Mouse (Mus musculus): ENCODE results near the gene Dmrtc1a. TPM values are rescaled to one million over a fixed set of nuclear protein-coding genes. Genes with fewer than 3 reads are reported as not detected.
"Not testable (repeated sequence)": the region's sequence is repeated elsewhere in the genome, so short reads cannot be mapped to it uniquely, and the experiment has no call there.

Gene Dmrtc1a
- total RNA-seq (2021): 1 to 10 TPM; 1.2 to 1.3 TPM

GRCm38 (mm10) chrX:102908587-102908986, at the start of gene Dmrtc1a, which contains the start of gene 1700011M02Rik:
Dmrtc1a (minus strand) TSS chrX:102908687.
1700011M02Rik (plus strand) TSS chrX:102908905.
- intact Hi-C loops (cut with DNase I); DNase-seq: not testable (repeated sequence)

- not testable (repeated sequence) for DNase-seq
- intact Hi-C loops (cut with DNase I): loop anchor here (10.0 kb wide), 2 partner anchors 165 to 235 kb away; partner anchors contain the start of gene Nap1l2
These were observed 41.6 kb upstream of the Dmrtc1a start for GRCm38 (mm10) chrX:102950136-102950535.

GRCm38 (mm10) chrX:102936743-102937142, 28.3 kb upstream of the Dmrtc1a start:
- no peak for DNase-seq
- intact Hi-C loops (cut with DNase I): no loop called here

- no peak for DNase-seq
These were observed 25.9 kb upstream of the Dmrtc1a start for GRCm38 (mm10) chrX:102934395-102934764.

GRCm38 (mm10) chrX:102933571-102934394, 25.3 kb upstream of the Dmrtc1a start:
- intact Hi-C loops (cut with DNase I): no loop called here
- peak; percentile 58 for DNase-seq

More at GRCm38 (mm10) chrX:102934395-102934764, 25.9 kb upstream of the Dmrtc1a start:
- intact Hi-C loops (cut with DNase I): no loop called here

- no peak for DNase-seq
- intact Hi-C loops (cut with DNase I): no loop called here
These were observed 24.6 kb upstream of the Dmrtc1a start for GRCm38 (mm10) chrX:102932992-102933570.

GRCm38 (mm10) chrX:102928072-102928471, 19.6 kb upstream of the Dmrtc1a start, which contains the start of gene 1700018G05Rik:
1700018G05Rik (plus strand) TSS chrX:102928372.
- intact Hi-C loops (cut with DNase I); DNase-seq: not testable (repeated sequence)

- intact Hi-C loops (cut with DNase I): not testable (repeated sequence)
- peak; percentile 32 for DNase-seq
These were observed 18.2 kb upstream of the Dmrtc1a start for GRCm38 (mm10) chrX:102926707-102927106.

- intact Hi-C loops (cut with DNase I): not testable (repeated sequence)
These were observed 6.3 kb upstream of the Dmrtc1a start for GRCm38 (mm10) chrX:102914823-102915222.

GRCm38 (mm10) chrX:102867871-102868270, 40.6 kb downstream of the Dmrtc1a start, which contains the start of gene 1700031F05Rik:
1700031F05Rik (minus strand) TSS chrX:102867971.
- no peak for DNase-seq
- intact Hi-C loops (cut with DNase I): no loop called here

More at GRCm38 (mm10) chrX:102914823-102915222, 6.3 kb upstream of the Dmrtc1a start:
- not testable (repeated sequence) for DNase-seq

GRCm38 (mm10) chrX:102854516-102854915, 54.0 kb downstream of the Dmrtc1a start, which contains the start of gene Dmrtc1c2:
Dmrtc1c2 (minus strand) TSS chrX:102854616.
- DNase-seq; intact Hi-C loops (cut with DNase I): not testable (repeated sequence)

Other genes with a start within 250 kb of the Dmrtc1a start
- gene Gm3880, start 221.7 kb downstream of the Dmrtc1a start, total RNA-seq (2021): not detected
- gene Gm9112, start 201.1 kb downstream of the Dmrtc1a start, total RNA-seq (2021): not detected
- gene Dmrtc1b, start 200.8 kb downstream of the Dmrtc1a start, total RNA-seq (2021): not detected
- not detected for gene Dmrtc1c1, start 105.7 kb downstream of the Dmrtc1a start, total RNA-seq (2021)
- not detected for gene Dmrtc1c2, start 54.1 kb downstream of the Dmrtc1a start, total RNA-seq (2021)
- gene 1700031F05Rik, start 40.7 kb downstream of the Dmrtc1a start, total RNA-seq (2021): not detected
- gene 1700011M02Rik, start 218 bp upstream of the Dmrtc1a start, total RNA-seq (2021): not detected
- not detected for gene 1700018G05Rik, start 19.7 kb upstream of the Dmrtc1a start, total RNA-seq (2021)

Measured in left cerebral cortex, postnatal 4 days (tissue).